27 mouse cellular contexts compared by ENCODE assay signal in genomic region chr6:29868341-29868895, GRCm38 (mm10). TPM values are rescaled to one million over a fixed set of nuclear protein-coding genes. Genes with fewer than 3 reads are reported as not detected.
DNase-seq lines count a peak whose midpoint lies in the region; ATAC-seq and TF ChIP-seq lines count a peak whose summit lies in the region.
"Had no signal": no experiment of that assay in that cellular context is flagged by ENCODE, and none has a peak within 500 bp of the region (broad histone marks: within the 10 kb centered on the region; RNA-seq: fewer than 3 reads in every experiment).

No protein-coding gene starts in this region.

- no peaks in the 10 kb centered on the region for H3K79me2 ChIP-seq in liver, adult 2 months (ENCODE audit: control insufficient read depth, insufficient read depth, low read length)

- H3K9me3 ChIP-seq in heart, embryonic 16.5 days (replicated peaks; ENCODE audit: control insufficient read depth, low read length), result no peaks in the 10 kb centered on the region
- H3K9me3 ChIP-seq in heart, embryonic 11.5 days (replicated peaks; ENCODE audit: control insufficient read depth, low read length), result no peaks in the 10 kb centered on the region
- no peaks in the 10 kb centered on the region for H3K9me3 ChIP-seq in hindbrain, embryonic 11.5 days (ENCODE audit: control insufficient read depth, low read length)
- H3K9me3 ChIP-seq: forebrain, embryonic 12.5 days; limb, embryonic 13.5 days; megakaryocyte, embryonic 14.5 days; midbrain, embryonic 13.5 days had no signal

- peak; percentile 71 for DNase-seq in liver, adult 2 months (ENCODE audit: extremely low read depth, low read depth, low spot score)
- no peak for DNase-seq in liver
- peak; percentile 34 to 64 for DNase-seq in kidney, postnatal 36 days
- no peak for DNase-seq in left cerebral cortex, postnatal 14 days (ENCODE audit: low spot score in 2 of 2)
- DNase-seq in hindbrain, embryonic 11.5 days (ENCODE audit: low spot score), result no peak
- DNase-seq: adrenal gland, adult 8-10 months; cerebellum, adult 11-12 months; cerebellum, postnatal 25 days; embryo, embryonic 11 days; gastrocnemius, postnatal 36 days; layer of hippocampus, postnatal 36 days; lung, embryonic 14.5 days; lung, postnatal 36 days; right cerebral cortex, postnatal 14 days; spleen, adult 18-20 months had no signal

- no peaks in the 10 kb centered on the region for H3K27me3 ChIP-seq in heart, embryonic 16.5 days (ENCODE audit: control insufficient read depth, insufficient read depth, low read length)
- no peaks in the 10 kb centered on the region for H3K27me3 ChIP-seq in heart, embryonic 11.5 days (ENCODE audit: control insufficient read depth, insufficient read depth, low read length)
- H3K27me3 ChIP-seq in liver, adult 2 months (ENCODE audit: control insufficient read depth, insufficient read depth, low read length), result no peaks in the 10 kb centered on the region
- no peaks in the 10 kb centered on the region for H3K27me3 ChIP-seq in hindbrain, embryonic 11.5 days (ENCODE audit: control insufficient read depth, insufficient read depth, low read length)
- H3K27me3 ChIP-seq: embryonic facial prominence, embryonic 13.5 days; forebrain, embryonic 12.5 days; limb, embryonic 13.5 days; megakaryocyte, embryonic 14.5 days; midbrain, embryonic 13.5 days; Patski had no signal

- no peak overlapping the region for H3K9ac ChIP-seq in heart, embryonic 16.5 days (ENCODE audit: low read length)
- H3K9ac ChIP-seq in heart, embryonic 11.5 days (ENCODE audit: low read depth, low read length), result no peak overlapping the region
- no peak overlapping the region for H3K9ac ChIP-seq in liver, adult 2 months (ENCODE audit: low read depth, low read length)
- H3K9ac ChIP-seq in hindbrain, embryonic 11.5 days (ENCODE audit: low read depth, low read length), result no peak overlapping the region
- H3K9ac ChIP-seq: embryonic facial prominence, embryonic 13.5 days; forebrain, embryonic 12.5 days; limb, embryonic 13.5 days; liver, embryonic 14.5 days; lung, embryonic 14.5 days; midbrain, embryonic 13.5 days had no signal

- peak overlapping the region; percentile 46; the same call in 1 of the 2 replicates for H3K27ac ChIP-seq in heart, embryonic 16.5 days (ENCODE audit: low read length)
- no peak overlapping the region for H3K27ac ChIP-seq in heart, embryonic 11.5 days (ENCODE audit: low read depth, low read length)
- no peak overlapping the region; the same call in 1 of the 2 replicates for H3K27ac ChIP-seq in liver, adult 2 months (replicated peaks; ENCODE audit: insufficient read depth, low read depth, low read length)
- H3K27ac ChIP-seq in hindbrain, embryonic 11.5 days (ENCODE audit: low read depth, low read length), result no peak overlapping the region
- H3K27ac ChIP-seq: embryonic facial prominence, embryonic 13.5 days; forebrain, embryonic 12.5 days; limb, embryonic 13.5 days; liver, embryonic 14.5 days; midbrain, embryonic 13.5 days had no signal

- no peak for TF ChIP-seq CTCF in liver, adult 2 months (IDR thresholded peaks at IDR 0.05; ENCODE audit: low read depth, low read length)

- H3K4me2 ChIP-seq in heart, embryonic 16.5 days (ENCODE audit: low read depth, low read length), result no peak overlapping the region
- no peak overlapping the region for H3K4me2 ChIP-seq in heart, embryonic 11.5 days
- no peak overlapping the region for H3K4me2 ChIP-seq in hindbrain, embryonic 11.5 days (replicated peaks; ENCODE audit: low read depth, low read length)
- H3K4me2 ChIP-seq: embryonic facial prominence, embryonic 13.5 days; forebrain, embryonic 12.5 days; limb, embryonic 13.5 days; lung, embryonic 14.5 days; midbrain, embryonic 13.5 days had no signal

- peaks cover 6% of the 10 kb centered on the region for H3K4me1 ChIP-seq in heart, embryonic 16.5 days (ENCODE audit: control insufficient read depth, insufficient read depth, low read length)
- H3K4me1 ChIP-seq in heart, embryonic 11.5 days (ENCODE audit: control insufficient read depth, insufficient read depth, low read length), result no peaks in the 10 kb centered on the region
- peaks cover 4% of the 10 kb centered on the region; the same call in 1 of the 2 replicates for H3K4me1 ChIP-seq in liver, adult 2 months (ENCODE audit: control insufficient read depth, insufficient read depth, low read length)
- no peaks in the 10 kb centered on the region for H3K4me1 ChIP-seq in hindbrain, embryonic 11.5 days (replicated peaks; ENCODE audit: control insufficient read depth, insufficient read depth, low read length)
- H3K4me1 ChIP-seq: embryonic facial prominence, embryonic 13.5 days; megakaryocyte, embryonic 14.5 days had no signal

- intact Hi-C loops in left cerebral cortex, postnatal 14 days (cut with DNase I), result no loop called here

- no peak for ATAC-seq in heart, embryonic 16.5 days (replicated peaks; ENCODE audit: extremely low read depth, insufficient read depth, low FRiP score)
- ATAC-seq in heart, embryonic 11.5 days (replicated peaks; ENCODE audit: insufficient number of reproducible peaks, low FRiP score, low TSS enrichment), result no peak
- no peak for ATAC-seq in hindbrain, embryonic 11.5 days (ENCODE audit: low FRiP score)
- ATAC-seq: hindbrain, embryonic 16.5 days; midbrain, embryonic 13.5 days; Patski had no signal

- no peak for TF ChIP-seq POLR2A in liver, adult 2 months (IDR thresholded peaks at IDR 0.05; ENCODE audit: extremely low read depth, insufficient read depth, low read length)

- no peak overlapping the region for H3K4me3 ChIP-seq in heart, embryonic 16.5 days (ENCODE audit: low read length)
- no peak overlapping the region for H3K4me3 ChIP-seq in heart, embryonic 11.5 days (ENCODE audit: low read depth, low read length)
- no peak overlapping the region for H3K4me3 ChIP-seq in liver, adult 2 months (ENCODE audit: insufficient read depth, low read depth, low read length)
- H3K4me3 ChIP-seq in hindbrain, embryonic 11.5 days (ENCODE audit: low read depth, low read length), result no peak overlapping the region
- H3K4me3 ChIP-seq: embryonic facial prominence, embryonic 13.5 days; erythroblast, embryonic 14.5 days; forebrain, embryonic 12.5 days; limb, embryonic 13.5 days; megakaryocyte, embryonic 14.5 days; midbrain, embryonic 13.5 days had no signal

- 86% methylated on average over 2 of the region's 2 CpGs for WGBS in heart, embryonic 16.5 days
- 87% methylated on average over 2 of the region's 2 CpGs for WGBS in heart, embryonic 11.5 days (ENCODE audit: insufficient replicate concordance)
- WGBS in liver, adult 2 months, result 66% methylated on average over 2 of the region's 2 CpGs
- 79% methylated on average over 2 of the region's 2 CpGs for WGBS in hindbrain, embryonic 11.5 days

- H3K36me3 ChIP-seq in heart, embryonic 16.5 days (ENCODE audit: control insufficient read depth, insufficient read depth), result no peaks in the 10 kb centered on the region
- no peaks in the 10 kb centered on the region for H3K36me3 ChIP-seq in heart, embryonic 11.5 days (ENCODE audit: control insufficient read depth, insufficient read depth, low read length)
- peaks cover 11% of the 10 kb centered on the region for H3K36me3 ChIP-seq in liver, adult 2 months (ENCODE audit: control insufficient read depth, insufficient read depth, low read length)
- H3K36me3 ChIP-seq in hindbrain, embryonic 11.5 days (ENCODE audit: control insufficient read depth, insufficient read depth, low read length), result no peaks in the 10 kb centered on the region

RNA-seq across cellular contexts. Expression of gene Strip2, which starts 48.4 kb away (rescaled TPM):
- 66.6 and 72.8 TPM in 2 replicates for polyA plus RNA-seq in heart, embryonic 16.5 days (2015; fragmentation: Nextera tagmentation; extraction: Ambion mirVana)
- polyA plus RNA-seq in heart, embryonic 11.5 days (2014; fragmentation: Nextera tagmentation; extraction: Ambion mirVana), result 21.5 and 25.7 TPM in 2 replicates
- total RNA-seq in liver, adult 2 months (2014; rRNA removed), result 0.13 and 0.18 TPM in 2 replicates
- polyA plus RNA-seq in liver, adult 2 months (2012; rRNA removed), result 0.02 and 0.04 TPM in 2 replicates
- total RNA-seq in left cerebral cortex, postnatal 14 days (2021), result 10 to 100 TPM; 13.2 to 14.9 TPM
- 0.82 and 0.99 TPM in 2 replicates for polyA plus RNA-seq in hindbrain, embryonic 11.5 days (2014; fragmentation: Nextera tagmentation; extraction: Ambion mirVana)
- total RNA-seq: neutrophil, adult 5-6 weeks had no signal

Comparison
In these comparisons a context has a peak if more than half of its experiments do, and no peak if none do; other contexts are left out.
1. DNase-seq: peak in liver, adult 2 months (single experiment) and kidney, postnatal 36 days (2 of 2); none in liver (single experiment), left cerebral cortex, postnatal 14 days (0 of 2) and hindbrain, embryonic 11.5 days (single experiment).
2. RNA of gene Strip2, which starts 48.4 kb away (polyA plus RNA-seq): 66.6 to 72.8 TPM in heart, embryonic 16.5 days and 21.5 to 25.7 TPM in heart, embryonic 11.5 days; 0.82 to 0.99 TPM in hindbrain, embryonic 11.5 days and 0.02 to 0.04 TPM in liver, adult 2 months; every median in the first group is over 10 times any median in the second.